Mouse (Mus musculus): ENCODE measurements around the gene Kdm5a. TPM values are rescaled to one million over a fixed set of nuclear protein-coding genes. Genes with fewer than 3 reads are reported as not detected.

Gene Kdm5a
- total RNA-seq, 2 experiments from 2014 or later: 80.0 to 84.2 TPM

- no peak for DNase-seq (ENCODE audit: low spot score in 2 of 2)
Observed at GRCm38 (mm10) chr6:120469770-120470169, 105.8 kb downstream of the Kdm5a start.

- DNase-seq (ENCODE audit: low spot score in 2 of 2): no peak
Observed at GRCm38 (mm10) chr6:120470666-120471065, 106.7 kb downstream of the Kdm5a start.

DNA sequence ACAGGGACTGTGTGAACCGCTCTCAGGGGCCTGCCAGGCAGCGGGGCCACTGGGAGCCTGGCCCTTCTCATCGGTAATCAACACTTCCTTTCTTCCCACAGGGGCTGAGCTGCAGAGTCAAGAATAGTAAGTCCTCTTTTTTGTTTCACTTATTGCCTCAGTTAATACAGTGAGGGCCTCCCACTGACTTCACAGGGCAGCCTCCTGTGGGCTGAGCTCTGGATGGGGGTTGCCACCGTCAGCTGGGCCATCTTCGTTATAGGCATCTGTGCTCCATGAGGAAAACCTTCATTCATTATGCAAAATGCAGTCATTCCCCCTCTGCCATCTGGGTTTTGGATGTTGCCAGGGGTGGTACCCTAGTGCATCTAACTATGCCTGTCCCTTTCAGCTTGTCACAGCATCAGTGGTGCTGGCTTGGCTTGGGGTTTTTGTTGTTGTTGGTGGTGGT lies 108.1 kb downstream of the Kdm5a start:
- no peak for DNase-seq (ENCODE audit: low spot score in 2 of 2)

- DNase-seq (ENCODE audit: low spot score in 2 of 2): no peak
Observed at GRCm38 (mm10) chr6:120472455-120473140, 108.7 kb downstream of the Kdm5a start.

DNA sequence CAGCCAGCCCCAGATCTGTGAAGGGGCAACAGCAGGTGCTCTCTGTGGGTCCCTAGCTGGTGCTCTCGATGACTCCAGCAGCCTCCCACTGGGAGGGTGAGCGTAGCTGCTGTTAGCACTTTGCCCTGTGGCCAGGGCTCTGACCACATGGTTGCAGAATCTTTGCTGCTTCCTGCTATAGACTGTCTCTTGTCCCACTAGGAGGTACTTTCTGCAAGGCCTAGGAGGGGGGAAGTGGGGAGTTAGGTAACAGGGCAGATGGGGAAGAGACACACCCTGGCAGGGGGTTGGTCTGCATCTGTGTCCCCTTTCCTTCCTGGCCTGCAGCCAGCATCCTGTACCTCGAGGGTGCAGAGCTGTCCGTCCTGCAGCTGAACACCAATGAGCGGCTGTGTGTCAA lies 109.5 kb downstream of the Kdm5a start:
- no peak for DNase-seq (ENCODE audit: low spot score in 2 of 2)

GRCm38 (mm10) chr6:120475288-120475687 lies 111.4 kb downstream of the Kdm5a start:
- no peak for DNase-seq (ENCODE audit: low spot score in 2 of 2)

GRCm38 (mm10) chr6:120479302-120479701 lies 115.4 kb downstream of the Kdm5a start:
- no peak for DNase-seq (ENCODE audit: low spot score in 2 of 2)

DNA sequence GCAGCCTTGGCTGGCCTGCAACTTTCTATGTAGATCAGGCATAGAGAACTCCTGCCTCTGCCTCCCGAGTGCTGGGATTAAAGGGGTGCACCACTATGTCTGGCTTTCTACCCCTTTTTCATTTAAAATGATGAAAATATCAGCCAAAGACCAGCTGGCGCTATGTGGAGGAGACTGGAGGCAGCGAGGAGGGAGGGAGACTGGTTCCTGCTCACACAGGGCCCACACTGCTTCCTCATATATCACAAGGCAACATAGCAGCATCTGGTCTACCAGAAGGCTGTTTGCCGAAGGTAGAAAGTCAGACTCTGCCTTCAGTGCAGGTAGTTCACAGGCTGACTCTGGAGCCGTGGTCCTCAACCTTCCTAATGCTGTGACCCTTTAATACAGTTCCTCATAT lies 116.4 kb downstream of the Kdm5a start:
- DNase-seq (ENCODE audit: low spot score in 2 of 2): no peak

DNA sequence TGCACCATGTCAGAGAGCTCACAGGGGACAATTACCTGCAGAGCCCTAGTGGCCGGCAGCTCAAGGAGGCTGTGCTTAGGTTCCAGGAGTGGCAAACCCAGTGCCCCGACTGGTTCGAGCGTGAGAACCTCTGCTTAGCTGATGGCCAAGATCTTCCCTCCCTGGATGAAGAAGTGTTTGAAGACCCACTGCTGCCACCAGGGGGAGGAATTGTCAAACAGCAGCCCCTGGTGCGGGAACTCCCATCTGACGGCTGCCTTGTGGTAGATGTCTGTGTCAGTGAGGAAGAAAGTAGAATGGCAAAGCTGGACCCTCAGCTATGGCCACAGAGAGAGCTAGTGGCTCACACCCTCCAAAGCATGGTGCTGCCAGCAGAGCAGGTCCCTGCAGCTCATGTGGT lies 117.6 kb downstream of the Kdm5a start:
- DNase-seq (ENCODE audit: low spot score in 2 of 2): no peak

- DNase-seq (ENCODE audit: low spot score in 2 of 2): no peak
Observed at GRCm38 (mm10) chr6:120482021-120482420, 118.1 kb downstream of the Kdm5a start.

DNA sequence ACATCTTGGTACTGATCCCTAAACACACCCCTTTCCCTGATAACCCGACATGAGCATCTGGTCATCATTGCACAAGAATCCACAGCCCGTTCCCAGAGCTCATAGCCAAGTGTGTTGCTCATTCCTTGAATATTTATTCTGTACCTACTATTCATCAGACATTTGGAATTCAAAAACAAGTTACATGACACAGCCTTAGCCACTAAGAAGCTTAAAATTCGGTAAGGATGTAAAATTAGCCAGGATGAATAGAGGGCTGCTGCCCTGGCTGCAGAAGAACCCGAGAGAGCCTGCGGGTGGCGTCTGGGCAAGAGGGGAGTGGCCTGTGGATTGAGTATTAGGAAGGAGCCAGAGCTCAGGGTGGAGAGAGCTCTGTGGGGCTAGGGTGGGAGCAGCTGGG lies 118.8 kb downstream of the Kdm5a start:
- DNase-seq (ENCODE audit: low spot score in 2 of 2): no peak

GRCm38 (mm10) chr6:120483211-120483626 lies 119.3 kb downstream of the Kdm5a start:
- no peak for DNase-seq (ENCODE audit: low spot score in 2 of 2)

GRCm38 (mm10) chr6:120485038-120485437 lies 121.1 kb downstream of the Kdm5a start:
- no peak for DNase-seq (ENCODE audit: low spot score in 2 of 2)

DNA sequence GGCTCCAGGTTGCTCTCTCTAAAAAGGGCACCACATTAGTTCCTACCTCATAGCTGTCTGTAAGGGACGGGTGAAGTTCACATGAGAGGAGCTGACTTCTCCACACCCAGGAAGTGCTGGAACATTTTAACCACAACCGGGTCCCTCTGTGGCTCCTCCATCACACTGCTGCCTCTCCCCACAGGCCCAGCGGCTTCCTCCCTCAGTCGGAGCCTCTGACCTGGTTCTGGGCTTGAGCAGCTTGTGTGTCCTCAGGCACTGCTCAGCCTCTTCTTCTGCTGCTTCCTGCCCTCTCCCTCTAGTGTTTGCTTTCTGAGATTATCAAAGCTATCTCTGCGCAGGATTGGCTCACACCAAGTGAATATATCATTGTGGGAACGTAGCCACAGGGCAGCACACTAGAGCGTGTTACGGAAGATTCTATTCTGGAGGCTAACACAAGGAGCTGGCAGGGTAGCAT lies 122.2 kb downstream of the Kdm5a start:
- DNase-seq (ENCODE audit: low spot score in 2 of 2): no peak

- no peak for DNase-seq (ENCODE audit: low spot score in 2 of 2)
Observed at GRCm38 (mm10) chr6:120488647-120489046, 124.7 kb downstream of the Kdm5a start.

- no peak for DNase-seq (ENCODE audit: low spot score in 2 of 2)
Observed at GRCm38 (mm10) chr6:120489461-120489860, 125.5 kb downstream of the Kdm5a start.

- no peak for DNase-seq (ENCODE audit: low spot score in 2 of 2)
Observed at GRCm38 (mm10) chr6:120491064-120491463, 127.1 kb downstream of the Kdm5a start.

- no peak for DNase-seq (ENCODE audit: low spot score in 2 of 2)
Observed at GRCm38 (mm10) chr6:120491862-120492498, 128.1 kb downstream of the Kdm5a start.

DNA sequence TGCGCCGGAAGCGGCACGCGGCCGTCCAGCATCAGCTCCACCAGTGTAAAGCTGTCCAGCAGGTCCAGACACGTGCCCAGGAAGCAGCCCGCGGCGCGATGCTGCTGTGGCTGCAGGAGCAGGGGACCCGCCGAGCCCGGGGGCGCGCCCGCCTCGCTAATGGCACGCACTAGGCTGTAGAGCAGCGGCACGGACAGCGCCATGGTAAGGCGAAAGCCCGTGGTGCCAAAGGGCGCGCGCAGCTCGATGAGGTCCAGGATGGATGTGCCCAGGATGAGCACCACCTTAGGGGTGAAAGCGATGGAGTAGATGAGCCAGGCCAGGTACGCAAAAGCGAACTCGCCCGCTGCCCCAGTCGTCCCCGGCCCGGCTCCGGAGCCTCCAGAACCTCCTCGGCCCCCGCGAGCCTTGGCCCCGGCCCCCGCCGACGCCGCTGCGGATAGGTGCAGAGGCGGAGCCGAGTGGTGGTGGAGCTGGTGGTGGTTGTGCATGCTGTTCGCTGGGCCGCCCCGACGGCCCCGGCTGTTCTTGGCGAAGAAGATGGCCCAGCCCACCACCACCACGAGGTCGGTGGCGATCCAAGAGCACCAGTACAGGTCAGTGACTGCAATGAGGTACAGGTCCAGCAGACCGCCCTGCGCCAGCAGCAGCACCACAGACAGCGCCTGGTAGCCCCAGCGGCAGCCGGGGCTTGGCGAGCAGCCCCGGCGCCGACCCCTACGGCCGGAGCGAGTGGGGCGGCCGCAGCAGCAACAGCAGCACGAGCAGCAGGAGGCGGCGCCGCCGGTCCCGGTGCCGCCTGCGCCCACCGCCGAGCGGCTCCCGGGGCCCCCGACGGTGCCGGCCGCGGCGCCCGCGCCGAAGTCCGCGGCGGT lies 128.8 kb downstream of the Kdm5a start:
- DNase-seq (ENCODE audit: low spot score in 2 of 2): no peak

DNA sequence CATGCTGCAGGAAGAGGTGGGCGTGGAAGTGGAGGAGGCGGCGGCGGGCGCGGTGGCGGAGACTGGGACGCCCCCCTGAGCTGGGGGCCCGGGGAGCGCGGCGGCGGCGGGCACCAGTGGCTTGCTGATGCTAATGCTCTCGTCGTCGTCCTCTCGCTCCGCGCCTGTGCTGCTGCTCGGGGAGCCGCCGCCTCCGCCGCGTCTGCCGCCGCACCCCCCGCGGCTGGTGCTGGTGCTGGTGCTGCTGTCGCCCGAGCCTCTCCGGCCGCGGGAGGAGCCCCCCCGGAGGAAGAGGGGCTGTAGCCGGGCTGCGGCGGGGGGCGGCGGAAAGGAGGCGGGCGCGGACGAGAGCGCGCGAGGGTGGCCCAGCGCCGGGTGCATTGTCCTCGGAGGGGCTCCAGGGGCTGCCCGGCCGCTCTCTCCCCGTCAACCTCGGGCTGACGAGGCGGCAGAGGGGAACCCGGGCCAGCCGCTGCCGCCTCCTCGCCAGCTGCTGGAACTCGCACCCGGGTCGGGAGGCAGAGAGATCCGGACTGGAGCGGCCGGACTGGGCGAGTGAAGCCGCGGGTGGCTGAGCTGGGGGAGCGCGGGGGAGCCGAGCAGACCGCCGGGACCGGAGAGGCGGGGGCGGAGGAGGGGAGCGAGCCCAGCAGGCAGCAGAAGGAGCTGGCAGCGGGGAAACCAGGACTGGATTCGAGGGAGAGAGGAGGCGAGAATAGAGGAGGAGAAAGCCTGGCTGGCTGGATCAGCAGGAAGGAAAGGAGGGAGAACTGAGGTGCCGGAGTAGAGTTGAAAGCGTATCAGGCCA lies 129.7 kb downstream of the Kdm5a start, which contains the start of gene Tmem121b:
TSS of gene Tmem121b (minus strand) at position 434 of the 808 bp plus-strand sequence.
- peak in 1 of 2 experiments; percentile 49 for DNase-seq (ENCODE audit: low spot score in 2 of 2)
